Mouse (Mus musculus): Measurements from ENCODE around the gene Zbtb45.

Zbtb45 gene

DNA sequence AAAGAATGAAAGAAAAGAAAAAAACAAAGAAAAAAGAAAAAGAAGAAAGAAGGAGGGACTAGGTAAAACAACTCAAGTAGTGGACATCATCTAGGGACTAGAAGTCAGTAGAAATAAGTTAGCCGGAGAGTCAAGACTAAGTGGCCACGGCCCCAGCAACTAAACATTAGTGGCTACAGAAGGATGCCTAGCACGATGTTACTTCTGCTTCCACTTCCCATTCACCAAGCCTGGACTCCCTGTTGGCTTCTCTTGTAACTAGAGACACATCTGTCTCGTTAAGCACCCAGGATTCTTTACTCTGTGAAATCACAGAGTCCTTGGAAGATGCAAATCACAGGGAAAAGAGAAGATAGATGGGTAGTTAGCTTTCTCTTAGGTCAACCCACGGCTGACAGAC is 52.3 kb downstream of the Zbtb45 start:
- TF ChIP-seq GATA4 (IDR thresholded peaks at IDR 0.05; ENCODE audit: insufficient replicate concordance, low read length): no peak

DNA sequence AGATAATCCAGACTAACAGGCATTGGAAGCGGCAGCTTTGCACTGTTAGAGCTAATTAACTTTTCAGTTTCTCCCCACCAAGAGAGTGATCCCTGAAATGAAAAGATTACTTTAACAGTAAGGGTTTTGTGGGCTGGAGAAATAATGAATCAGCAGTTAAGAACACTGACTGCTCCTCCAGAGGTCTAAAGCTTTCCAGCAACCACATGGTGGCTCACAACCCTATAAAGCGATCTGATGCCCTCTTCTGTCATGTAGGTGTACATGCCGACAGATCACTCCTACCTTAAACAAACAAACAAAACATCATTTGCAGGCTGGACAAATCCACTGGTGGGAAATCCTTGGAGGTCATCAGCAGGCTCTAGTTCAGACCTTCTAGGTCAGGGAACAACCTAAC is 54.9 kb downstream of the Zbtb45 start:
- TF ChIP-seq GATA4 (IDR thresholded peaks at IDR 0.05; ENCODE audit: insufficient replicate concordance, low read length): no peak

Data from liver, adult (tissue).